Mouse (Mus musculus) skeletal muscle tissue, adult 2 months (tissue): ENCODE results near the gene Olfr294.

Experiments
- DNase-seq: peaks from one replicate; pipeline ENCODE4 v3.0.0-alpha.2; 2012; ENCODE audit warnings: low read depth, low spot score

Gene Olfr294

DNA sequence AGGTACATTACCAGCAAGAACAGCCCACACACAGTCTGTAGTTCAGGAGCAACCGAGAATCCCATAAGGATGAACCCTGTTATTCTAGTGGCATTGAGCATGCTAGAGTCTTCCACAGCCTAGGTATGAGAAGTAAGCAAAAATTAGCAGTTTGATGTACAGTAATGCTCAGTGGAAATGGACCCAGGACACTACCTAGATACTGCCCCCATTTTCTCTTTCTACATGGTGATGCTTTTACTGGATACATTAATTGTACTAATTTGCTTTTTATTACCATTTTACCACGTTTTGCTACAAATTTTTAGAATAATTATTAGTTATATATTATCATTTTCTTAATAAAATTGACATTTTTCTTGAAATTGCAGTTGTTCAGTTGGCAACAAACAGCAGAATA, at the start of gene Olfr294:
Olfr294 (minus strand) TSS at position 101 of the 400 bp plus-strand sequence.
- DNase-seq = no peak

DNA sequence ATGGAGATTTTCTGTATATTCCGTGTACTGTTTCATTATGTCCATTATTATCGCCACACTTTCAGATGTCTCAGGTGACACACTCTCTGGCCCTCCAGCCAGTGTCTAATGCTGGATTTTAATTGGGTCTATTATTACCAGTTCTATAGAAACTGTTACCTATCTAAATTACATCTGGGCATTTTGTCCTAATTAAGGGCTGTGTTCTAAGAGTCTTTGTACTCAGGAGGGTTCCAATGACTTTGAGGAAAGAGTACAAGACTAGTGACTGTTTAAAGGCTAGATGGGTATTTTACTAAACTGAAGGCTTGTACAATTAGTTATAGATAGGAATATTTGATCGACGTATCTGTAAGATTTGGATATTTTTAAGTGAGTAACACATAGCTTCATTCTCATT, 32.3 kb upstream of the Olfr294 start, which contains the start of gene Olfr293:
Olfr293 (plus strand) TSS at position 301 of the 400 bp plus-strand sequence.
- no peak for DNase-seq

DNA sequence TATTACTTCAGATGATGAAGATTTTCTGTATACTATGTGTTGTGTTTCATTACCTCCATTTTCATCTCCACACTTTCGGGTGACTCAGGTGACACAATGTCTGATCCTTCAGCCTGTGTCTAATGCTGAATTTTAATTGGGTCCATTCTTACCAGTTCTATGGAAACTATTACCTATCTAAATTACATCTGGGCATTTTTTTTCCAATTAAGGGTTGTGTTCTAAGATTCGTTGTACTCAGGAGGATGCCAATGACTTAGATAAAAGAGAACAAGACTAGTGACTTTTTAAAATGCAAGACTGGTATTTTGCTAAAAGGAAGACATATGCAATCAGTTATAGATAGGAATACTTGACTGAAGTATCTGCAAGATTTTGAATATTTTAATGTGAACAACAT, 32.9 kb downstream of the Olfr294 start, which contains the start of gene Olfr295:
Olfr295 (plus strand) TSS at position 301 of the 400 bp plus-strand sequence.
- no peak for DNase-seq
